Mouse (Mus musculus) layer of hippocampus, adult 9-10 months (tissue): ENCODE results near the gene Clhc1.
"Not testable (repeated sequence)": the region's sequence is repeated elsewhere in the genome, so short reads cannot be mapped to it uniquely, and the experiment has no call there.

Experiments
- DNase-seq: peaks from one replicate; pipeline ENCODE4 v3.0.0; 2022; ENCODE audit warnings: low spot score

Gene Clhc1

DNA sequence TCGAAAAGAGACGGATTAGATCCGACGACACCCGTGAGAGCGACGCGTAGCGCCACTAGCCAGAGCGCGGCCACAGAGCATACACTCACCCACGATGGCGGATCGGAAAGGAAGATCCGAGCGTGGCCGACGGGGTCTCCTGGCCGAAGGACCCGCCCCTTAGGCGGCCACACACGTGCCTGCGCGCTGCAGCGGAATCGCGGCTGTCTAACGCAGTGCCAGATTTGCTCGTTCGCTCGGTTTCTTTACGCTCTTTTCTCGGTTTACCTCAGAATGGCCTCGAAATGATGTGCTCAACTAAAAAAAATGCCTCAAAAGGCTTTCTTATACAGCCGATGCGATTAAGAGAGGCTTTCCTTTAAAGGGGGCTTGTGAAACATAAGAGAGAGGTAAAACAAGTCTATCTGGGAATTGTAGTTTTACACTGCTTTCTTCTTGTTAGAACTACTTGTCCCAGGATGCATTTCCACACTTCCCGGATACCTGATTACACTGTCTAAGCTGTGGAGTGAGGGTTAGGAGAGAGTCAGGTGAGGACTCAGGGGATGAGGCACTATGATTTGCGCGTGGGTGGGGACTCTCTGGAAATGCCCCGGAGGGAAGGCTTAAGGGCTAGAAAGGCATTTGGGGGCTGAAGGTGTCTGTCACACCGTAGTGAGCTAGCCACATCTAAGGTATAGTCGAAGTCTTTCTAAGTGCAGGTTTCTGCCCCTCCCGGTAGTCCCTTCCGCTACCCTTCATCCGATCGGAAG, at the start of gene Clhc1, which contains the start of gene Rps27a:
Gene Clhc1 (plus strand): TSS at position 199 of the 752 bp plus-strand sequence.
Gene Rps27a (minus strand): TSS at position 358 of the 752 bp plus-strand sequence.
- DNase-seq: peak; percentile 85

DNA sequence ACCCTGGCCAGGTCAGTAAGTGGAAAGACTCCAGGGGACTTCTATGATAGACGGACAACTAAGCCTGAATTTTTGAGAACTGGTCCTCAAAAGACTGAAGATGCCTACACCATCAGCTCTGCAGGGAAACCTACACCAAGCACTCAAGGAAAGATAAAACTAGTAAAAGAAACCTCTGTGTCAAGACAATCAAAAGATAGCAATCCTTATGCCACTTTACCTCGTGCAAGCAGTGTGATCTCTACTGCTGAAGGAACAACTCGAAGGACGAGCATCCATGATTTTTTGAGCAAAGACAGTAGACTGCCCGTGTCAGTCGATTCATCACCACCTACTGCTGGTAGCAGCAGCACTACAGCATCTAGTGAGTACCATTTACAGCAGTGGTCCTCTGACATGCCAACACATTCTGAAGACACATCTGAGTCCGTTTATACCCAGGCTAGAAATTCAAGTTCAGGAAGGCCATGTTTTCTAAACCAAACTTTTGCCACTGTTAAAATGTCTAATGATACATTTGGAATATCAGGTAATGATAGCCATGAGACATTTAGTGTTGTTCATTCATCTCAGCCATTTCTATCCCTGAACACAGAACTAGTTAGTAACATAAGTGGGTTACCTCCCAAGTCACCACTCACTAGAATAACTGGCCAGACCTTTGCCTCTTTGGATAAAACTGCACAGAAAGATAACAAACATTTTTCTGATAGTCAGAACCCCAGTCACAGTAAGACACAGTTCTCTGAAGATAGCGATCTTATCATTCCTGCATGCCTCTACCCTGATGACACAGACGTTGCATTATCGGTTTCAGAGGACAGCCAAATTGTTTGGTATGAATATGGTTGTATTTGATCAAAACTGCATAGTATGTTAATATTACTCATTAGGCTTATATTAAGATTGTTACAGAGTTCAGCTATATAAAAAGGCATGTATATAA, 43.5 kb upstream of the Clhc1 start:
- no peak for DNase-seq

DNA sequence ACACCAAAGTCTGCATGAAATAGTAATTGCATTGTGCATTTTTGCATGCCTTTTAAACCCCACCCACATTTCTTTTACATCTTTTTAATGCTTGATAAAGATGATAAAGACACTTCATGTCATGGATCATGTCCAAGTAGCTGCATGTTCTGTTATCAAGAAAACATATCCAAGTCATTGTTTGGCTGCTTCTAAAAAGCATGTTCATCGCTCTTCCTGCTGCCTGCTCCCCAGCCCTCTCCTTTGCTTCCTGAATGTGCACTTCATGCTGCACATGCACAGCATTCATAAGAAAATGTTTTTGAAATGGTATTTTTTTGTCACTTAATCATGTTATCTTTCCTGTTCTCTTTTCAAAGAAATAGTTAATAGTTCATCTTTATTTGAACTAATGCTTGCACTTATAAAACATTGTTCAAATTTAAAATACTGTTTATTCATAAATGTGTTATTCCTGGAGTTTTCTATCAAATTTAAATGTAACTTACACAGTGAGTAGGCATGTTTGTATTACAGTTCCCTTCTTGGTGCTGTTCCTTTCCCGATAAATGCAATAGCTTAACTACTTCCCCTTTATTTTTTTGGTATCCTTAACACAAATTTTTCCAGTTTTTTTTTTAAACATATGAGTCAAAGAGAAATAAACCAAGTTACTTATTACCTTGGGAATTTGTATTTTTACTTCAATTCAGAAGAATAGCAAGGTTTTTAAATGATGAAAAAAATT, 42.7 kb upstream of the Clhc1 start:
- no peak for DNase-seq

DNA sequence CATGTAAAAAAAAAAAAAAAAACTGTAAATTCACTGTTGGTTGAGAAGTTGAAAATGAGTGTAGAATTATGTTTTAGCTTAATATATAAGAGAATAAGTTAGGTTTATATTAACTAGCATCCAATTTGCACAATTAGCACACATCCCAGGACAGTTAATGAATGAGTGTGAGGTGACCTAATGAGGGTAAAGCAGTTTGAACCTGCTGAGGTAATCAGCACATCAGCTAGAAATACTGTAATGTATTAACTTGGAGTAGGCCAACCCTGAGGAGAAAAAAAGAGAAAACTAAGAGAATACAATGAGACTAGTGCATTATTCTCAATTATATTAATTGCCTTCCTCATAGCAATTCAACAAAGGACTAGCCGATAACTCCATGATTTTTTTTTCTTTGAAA, 38.3 kb upstream of the Clhc1 start:
- no peak for DNase-seq

DNA sequence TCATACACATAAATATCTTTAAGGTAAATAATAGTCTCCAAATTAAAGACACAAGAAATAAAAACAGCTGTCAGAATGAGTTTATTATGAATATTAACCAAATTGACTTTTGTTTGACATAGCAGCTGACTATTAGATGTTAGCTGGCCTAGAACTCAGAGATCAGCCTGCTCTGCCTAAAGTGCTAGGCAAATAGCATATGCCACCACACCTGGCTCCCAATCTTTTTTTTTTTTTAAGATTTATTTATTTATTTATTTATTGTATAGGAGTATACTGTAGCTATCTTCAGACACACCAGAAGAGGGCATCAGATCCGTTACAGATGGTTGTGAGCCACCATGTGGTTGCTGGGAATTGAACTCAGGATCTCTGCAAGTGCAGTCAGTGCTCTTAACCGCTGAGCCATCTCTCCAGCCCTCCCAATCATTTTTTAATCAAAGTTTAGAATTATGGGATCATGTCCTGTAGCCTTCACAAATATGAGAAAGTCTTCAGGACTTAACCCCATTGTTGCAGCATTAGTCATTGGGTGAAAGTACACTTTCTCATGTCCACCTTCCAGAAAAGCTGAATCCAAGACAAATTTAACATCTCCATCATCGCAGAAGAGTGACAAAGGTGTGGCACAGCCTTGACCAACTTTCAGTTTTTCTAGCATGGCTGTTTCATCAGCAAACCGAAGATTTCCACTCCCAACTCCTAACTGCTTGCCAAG, 34.8 kb upstream of the Clhc1 start:
- no peak for DNase-seq

DNA sequence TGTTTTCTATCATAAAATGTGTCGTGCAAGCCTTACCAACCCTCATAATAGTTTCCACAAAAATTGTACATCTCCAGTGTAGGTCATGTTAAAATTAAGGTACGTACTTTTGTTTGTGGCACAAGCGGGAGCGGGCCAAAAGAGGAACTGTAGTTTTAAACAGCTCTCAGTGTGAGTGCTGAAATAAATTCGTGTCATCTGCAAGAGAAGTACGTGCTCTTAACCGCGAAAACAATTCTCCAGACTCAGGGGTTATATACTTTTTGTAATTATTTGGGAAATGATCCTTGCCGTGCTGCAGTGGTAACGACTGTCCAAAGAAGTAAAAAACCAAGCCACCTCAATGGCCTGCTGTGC, 33.4 kb upstream of the Clhc1 start:
- DNase-seq: no peak

DNA sequence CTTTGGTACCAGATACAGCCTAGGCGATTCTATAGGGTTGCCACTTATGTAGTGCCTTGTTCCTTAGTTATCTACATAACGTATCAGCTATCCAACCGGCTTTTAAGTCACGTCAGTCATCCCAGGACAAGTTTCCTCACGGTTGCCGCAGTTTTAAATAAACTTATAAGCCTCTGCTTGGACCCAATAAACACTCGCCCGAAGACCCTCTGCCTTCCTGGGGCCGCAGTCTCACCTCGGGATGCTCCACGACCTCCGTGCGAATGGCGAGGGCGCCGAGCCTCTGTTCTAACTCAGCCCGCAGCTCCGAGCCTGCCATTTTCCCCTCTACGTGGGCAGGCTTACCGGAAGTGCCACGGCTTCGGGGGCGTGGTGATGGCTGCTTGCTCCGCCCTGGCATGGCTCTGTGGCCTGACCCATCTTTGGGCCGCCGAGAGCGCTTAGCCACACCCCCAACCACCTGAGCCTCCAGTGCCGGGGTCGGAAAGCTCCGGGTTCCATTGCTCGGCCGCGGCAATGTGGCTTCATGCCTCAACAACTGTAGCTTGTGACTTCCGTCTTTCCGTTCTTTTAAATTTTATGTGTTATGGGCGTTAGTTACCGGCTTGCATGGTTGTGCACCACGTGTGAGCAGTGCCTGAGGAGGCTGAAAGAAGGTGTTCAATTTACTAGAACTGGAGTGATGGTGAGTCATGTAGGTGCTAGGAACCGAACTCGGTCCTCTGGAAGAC, 32.9 kb upstream of the Clhc1 start, which contains the start of gene Prorsd1:
Gene Prorsd1 (minus strand): TSS at position 352 of the 731 bp plus-strand sequence.
- no peak for DNase-seq

DNA sequence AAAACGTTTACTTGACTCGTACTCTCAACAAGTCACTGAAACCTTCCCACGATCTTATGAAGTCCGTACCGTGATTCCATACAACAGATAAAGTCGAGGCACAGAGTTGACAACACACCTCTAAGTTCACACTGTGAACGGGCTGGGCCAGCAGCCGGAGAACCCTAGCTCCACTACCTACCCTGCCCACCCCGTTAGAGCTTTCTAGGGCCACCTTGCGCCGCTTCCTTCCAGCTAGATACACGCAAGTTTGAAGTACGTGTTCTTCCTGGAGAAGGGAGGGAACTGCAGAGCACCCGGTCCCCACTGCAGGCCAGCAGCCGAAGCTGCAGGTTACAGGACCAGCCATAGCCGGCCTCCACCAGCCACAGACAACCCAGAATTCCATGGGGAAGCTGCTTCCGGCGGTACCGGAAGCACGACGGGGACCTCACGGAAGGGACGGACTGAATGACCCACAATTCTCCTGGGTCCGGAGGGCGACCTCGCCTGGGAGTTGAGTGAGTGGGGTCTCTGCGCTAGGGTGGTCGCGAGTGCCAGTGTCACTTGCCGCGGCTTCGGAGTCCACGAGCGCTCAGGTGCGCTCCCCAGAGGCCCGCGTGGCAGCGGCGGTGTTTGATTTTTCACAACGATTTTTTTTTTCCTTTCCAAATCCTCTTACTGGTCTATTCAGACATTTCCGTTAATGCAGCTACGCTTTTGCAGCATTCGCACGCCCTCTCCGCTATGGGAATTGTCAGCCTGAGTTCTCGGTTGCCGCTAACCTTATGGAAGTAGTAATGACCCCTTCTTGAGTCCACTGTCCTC, 21.6 kb upstream of the Clhc1 start, which contains the start of gene Mtif2:
Gene Mtif2 (plus strand): TSS at position 421 of the 807 bp plus-strand sequence.
- peak; percentile 47 for DNase-seq

DNA sequence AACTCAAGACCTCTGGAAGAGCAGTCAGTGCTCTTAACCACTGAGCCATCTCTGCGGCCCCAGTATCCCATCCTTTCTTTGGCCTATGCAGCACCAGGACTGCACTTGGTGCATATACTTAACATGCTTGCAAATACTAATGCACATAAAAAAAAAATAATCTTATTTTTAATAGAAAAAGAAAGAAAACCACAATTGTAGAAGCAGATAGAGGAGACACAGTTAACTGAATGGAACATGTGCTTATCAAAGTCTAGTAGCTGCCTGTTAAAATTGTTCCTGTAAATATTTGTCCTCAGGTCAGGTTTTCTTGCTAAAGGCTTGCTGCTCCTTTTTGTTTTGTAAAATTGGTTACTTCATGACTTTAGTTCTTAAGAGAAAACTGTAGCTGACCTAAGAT, 9.5 kb upstream of the Clhc1 start:
- DNase-seq: no peak

DNA sequence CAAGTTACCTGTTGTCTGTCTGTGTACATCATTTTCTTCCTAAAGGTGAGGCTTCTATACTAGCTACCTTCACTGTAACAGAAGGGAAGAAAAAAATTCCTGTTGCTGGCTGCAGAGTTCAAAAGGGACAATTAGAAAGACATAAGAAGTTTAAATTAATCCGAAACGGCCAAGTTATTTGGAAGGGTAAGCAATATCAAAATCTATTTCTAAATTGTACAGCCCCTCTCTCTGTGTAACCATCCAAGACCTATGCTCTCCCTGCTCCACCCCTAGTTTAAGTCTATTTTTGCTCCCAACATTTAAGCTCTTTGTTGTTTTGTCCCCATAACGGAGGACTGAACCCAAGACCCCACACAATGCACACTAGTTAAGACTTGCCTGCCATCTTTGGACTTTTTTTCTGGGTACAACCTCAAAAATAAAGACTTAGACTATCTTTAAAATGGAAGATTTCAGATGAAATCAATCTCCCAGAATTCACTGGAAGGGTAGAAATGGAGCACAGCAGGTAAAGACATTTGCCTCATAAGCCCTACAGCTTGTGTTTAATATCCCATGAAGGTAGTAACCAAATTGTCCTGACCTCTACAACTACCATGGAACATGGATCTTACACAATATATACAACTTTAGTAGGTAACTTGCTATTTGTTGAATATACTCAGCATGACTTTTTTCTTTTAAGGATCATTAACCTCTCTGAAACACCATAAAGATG, 3.4 kb upstream of the Clhc1 start:
- no peak for DNase-seq

DNA sequence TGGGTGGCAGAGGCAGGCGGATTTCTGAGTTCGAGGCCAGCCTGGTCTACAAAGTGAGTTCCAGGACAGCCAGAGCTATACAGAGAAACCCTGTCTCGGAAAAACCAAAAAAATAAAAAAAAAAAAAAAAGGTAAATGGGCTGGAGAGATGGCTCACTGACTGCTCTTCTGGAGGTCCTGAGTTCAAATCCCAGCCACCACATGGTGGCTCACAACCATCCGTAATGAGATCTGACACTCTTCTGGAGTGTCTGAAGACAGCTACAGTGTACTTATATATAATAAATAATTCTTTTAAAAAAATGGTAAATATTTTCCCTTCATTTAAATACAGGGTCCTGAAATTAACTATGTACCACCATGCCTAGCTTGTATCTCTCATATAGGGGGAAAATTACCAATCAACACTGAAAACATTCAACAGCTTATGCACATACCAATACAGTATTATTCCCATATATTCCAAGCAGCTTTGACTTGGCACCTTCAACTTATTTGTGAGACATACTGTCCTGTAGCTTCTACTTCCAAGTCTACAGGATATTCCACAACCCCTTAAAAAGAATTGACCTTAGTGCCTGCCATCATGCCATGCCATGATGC, 2.5 kb upstream of the Clhc1 start:
- not testable (repeated sequence) for DNase-seq

DNA sequence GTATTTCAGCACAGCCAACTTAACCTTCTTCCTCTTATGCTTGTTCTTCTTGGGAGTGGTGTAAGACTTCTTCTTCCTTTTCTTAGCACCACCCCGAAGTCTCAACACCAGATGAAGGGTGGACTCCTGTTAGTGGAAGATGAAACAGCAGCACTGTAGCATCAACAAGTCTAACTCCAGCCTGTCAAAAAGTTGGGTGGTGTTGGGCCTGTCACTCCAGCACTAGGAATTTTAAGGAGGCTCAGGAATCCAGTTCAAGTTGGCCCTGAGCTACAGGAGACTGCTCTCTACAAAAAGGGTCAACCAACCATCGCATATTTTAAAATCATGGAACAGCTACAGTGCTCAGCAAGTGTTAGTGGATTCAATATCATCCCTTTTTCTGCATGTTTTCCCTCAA, 1.5 kb upstream of the Clhc1 start:
- not testable (repeated sequence) for DNase-seq

DNA sequence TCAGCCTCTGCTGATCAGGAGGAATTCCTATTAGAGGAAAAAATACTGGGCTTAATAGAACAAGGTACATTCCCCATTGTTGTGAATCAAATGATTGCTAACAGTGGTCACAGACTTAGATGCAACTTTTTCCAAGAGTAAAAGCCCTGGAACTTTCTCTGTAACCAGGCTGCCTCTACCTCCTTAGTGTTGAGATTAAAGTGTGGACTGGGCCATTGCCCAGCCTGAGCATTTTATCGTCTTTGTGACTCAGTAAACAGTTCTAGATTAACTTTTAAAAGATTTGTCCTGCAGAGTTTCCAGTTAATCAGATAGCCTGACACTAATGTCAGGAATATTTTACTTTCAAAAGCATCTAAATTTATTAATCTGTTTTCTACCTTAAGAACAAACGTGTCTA, 988 bp upstream of the Clhc1 start:
- DNase-seq: no peak

DNA sequence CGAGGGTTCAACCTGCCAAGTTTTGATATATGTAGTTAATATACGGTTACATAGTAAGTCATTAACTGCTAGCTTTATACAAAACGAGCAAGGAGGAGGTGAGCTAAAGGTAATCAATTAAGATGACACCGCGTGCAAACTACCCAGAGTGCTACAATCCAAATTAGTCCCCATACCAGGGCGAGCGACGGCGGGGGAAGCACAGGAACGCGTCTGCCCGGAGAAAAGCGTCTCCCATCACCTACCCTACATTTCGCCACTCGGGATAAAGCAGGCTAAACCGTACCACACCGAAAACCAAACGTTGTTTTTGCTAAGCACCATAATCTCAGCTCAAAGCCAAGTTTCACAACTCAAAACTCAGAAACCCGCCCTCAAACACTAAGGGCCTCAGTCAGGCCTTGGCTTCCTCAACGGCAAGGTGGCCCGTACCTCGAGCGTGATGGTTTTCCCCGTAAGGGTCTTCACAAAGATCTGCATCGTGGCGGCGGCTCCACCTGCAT, 450 bp upstream of the Clhc1 start:
- no peak for DNase-seq

DNA sequence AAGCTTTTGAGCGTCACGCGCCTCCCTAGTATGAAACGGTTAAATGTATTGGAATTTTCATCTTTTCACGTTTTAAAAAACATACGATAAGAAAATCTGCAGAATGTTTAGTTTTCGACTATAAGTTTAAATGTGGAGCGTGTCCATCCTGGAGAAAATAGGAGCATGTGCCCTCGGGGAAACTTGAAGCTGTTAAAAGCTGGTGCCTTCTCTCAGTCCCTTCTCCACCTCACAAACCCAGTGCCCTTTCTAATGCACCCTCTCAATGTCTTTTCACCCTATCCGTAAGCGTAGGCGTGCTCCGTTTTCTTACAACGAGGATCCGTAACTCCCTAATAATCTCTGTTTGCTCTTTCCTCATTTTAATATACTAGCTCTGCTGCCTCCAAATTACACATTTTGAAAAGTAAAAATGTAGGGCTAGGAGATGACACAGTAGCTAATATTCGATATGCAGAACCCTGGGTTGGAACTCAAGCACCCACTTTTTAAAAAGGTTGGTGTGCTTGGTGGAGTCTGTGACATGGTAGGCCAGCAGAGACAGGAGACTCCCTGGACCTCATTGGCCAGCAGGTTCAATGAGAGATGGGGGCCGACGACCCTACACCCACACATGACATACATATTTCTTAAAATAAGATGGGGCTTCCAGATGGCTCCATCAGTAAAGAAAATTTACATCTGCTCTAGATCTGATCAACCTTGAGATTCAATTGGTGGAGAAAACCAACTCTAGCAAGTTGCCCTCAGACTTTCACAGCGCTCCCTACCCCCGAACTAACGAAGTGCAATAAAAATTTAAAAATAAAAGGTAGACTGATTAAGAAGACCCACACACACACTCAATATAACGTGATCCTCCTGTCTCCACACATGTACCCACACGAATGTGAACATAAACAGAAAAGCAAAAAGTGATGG, 1.0 kb downstream of the Clhc1 start:
- DNase-seq: no peak

DNA sequence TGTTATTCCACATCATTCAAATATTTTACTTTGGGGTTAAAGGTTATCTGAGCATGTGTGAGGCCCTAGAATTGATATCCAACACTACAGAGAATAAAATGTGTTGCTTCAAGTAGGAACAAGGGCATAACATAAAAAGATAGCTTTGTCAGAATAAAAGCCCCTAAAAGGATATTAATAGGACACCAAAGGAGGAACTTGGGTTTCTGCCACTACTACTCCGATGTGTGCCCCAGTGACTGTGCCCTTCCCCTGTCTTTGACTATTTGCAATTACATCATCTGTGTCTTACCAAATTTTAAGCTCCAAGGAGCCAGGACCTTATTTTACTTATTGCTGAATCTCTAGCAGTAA, 1.7 kb downstream of the Clhc1 start:
- DNase-seq: no peak

DNA sequence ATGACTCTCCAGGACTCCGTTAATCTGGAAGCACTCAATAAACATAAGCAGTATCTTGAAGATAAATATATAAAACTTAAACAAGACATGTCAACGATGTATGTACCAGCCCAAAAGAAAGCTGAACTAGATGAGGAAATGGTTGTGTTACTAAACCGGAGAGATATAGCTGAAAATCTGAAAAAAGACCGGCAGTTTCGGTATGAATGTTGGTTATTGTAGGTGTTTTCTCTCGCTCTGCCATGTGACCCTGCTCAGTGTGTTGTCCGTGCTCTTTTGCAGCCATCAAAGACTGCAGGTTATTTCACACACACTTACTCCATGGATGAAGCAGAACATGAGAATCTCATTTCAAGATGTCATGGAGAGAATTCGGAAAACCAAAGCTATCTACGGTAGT, 12.7 kb downstream of the Clhc1 start:
- no peak for DNase-seq

DNA sequence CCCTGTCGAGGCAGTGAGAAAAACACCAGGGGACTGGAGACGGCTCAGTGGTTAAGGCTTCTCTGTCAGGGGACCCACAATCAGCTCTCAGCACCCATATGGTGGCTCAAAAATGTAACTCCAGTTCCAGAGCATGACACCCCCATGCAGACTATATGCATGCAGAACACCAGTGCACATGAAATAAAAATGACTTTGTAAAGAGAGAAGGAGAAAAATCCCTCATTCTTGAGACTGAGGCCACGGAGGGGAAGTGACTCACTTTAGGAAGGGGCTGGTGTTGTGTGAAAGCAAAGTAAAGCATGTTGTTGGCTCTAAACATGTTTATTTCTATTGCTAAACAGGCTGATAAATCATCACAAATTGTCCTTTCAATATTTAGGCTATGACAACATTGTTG, 13.2 kb downstream of the Clhc1 start:
- no peak for DNase-seq
